Mouse (Mus musculus): ENCODE measurements around the gene Foxn1. TPM values are rescaled to one million over a fixed set of nuclear protein-coding genes. Genes with fewer than 3 reads are reported as not detected.

Foxn1 gene
- polyA plus RNA-seq, 1 experiment from 2014 or later: not detected

DNA sequence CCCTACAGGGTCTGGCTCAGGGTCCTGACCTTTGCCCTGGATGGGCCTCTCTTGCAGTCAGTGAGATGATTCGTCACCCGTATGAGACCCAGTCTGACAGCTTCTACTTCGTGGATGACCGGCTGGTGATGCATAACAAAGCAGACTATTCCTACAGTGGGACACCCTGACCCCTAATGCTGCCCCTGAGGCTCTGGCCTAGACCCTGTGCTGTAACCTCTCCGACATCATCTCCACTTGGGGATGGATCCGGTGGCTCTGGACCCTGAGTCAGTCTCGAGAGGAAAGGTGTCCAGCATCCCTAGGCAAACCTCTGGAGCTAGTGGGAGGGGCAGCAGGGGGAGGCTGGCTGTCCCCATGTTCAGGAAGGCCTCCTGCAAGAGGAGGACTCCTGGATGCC is 37.9 kb downstream of the Foxn1 start:
- Histone ChIP-seq H3K27me3 (replicated peaks) (no peaks in the 10 kb centered on the region), H3K9me3 (no peaks in the 10 kb centered on the region), H3K4me1 (peaks cover 32% of the 10 kb centered on the region), H3K4me2 (no peak overlapping the region), H3K27ac (no peak overlapping the region), H3K36me3 (replicated peaks) (peaks cover 5% of the 10 kb centered on the region; the same call in 1 of the 2 replicates), H3K4me3 (no peak overlapping the region), H3K9ac (no peak overlapping the region)
- WGBS: 63% methylated on average over 7 of the region's 7 CpGs
- ATAC-seq (replicated peaks): no peak

DNA sequence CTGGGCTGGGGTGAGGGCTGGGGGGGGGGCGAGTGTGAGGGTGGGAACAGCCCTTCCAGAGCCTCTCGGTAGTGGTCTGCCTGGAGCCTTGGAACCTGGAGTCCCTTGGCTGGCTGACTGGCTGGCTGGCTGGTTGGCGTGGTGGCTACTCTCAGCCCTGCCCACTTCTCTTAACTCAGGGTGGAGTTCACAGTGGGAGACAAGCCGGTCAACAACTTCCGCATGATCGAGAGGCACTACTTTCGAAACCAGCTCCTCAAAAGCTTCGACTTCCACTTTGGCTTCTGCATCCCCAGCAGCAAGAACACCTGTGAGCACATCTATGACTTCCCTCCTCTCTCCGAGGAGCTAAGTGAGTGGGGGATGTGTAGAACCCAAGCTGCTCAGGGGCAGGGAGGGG is 38.5 kb downstream of the Foxn1 start:
- H3K36me3 ChIP-seq (replicated peaks): peaks cover 5% of the 10 kb centered on the region; the same call in 1 of the 2 replicates

DNA sequence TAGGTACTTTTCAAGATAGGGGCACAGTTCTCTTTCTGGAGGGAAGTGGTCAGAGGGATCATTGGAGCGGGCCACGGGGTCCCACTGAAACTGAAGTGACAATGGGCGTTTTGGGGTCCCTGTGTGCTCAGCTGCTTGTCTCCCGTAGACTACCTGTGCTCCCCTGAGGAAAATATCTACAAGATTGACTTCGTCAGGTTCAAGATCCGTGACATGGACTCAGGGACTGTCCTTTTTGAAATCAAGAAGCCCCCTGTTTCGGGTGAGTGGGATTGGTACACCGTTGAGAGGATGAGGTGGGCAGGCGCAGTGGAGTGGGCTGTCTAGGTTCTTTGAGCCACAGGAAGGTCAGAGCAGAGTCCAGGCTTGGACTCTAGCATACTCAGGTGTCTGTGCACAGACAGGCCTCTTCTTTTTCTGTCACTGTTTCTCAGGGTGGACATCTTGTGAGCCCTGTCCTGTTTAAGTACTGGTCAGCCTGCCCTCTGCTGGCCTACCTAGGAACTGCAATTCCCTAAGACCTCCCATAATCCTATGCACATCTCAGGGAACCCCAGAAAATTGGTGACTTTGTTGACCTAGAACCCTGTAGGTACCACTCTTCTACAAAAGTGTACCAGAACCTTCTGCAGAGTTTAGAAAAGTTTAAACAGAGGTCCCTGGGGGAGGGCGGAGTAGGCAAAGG is 39.1 kb downstream of the Foxn1 start:
- WGBS: 87% methylated on average over 10 of the region's 10 CpGs
- ATAC-seq (replicated peaks): no peak
- H3K4me3 ChIP-seq: no peak overlapping the region
- peaks cover 32% of the 10 kb centered on the region for H3K4me1 ChIP-seq
- H3K4me2 ChIP-seq: no peak overlapping the region
- no peak overlapping the region for H3K9ac ChIP-seq
- peaks cover 5% of the 10 kb centered on the region; the same call in 1 of the 2 replicates for H3K36me3 ChIP-seq (replicated peaks)
- H3K9me3 ChIP-seq: no peaks in the 10 kb centered on the region
- no peak overlapping the region for H3K27ac ChIP-seq
- no peaks in the 10 kb centered on the region for H3K27me3 ChIP-seq (replicated peaks)

More for the DNA sequence above, 38.5 kb downstream of the Foxn1 start:
- no peak overlapping the region for H3K4me2 ChIP-seq
- no peaks in the 10 kb centered on the region for H3K27me3 ChIP-seq (replicated peaks)
- no peak overlapping the region for H3K9ac ChIP-seq
- H3K27ac ChIP-seq: no peak overlapping the region
- no peaks in the 10 kb centered on the region for H3K9me3 ChIP-seq
- WGBS: 80% methylated on average over 9 of the region's 9 CpGs
- H3K4me1 ChIP-seq: peaks cover 32% of the 10 kb centered on the region
- H3K4me3 ChIP-seq: no peak overlapping the region
- ATAC-seq (replicated peaks): no peak

DNA sequence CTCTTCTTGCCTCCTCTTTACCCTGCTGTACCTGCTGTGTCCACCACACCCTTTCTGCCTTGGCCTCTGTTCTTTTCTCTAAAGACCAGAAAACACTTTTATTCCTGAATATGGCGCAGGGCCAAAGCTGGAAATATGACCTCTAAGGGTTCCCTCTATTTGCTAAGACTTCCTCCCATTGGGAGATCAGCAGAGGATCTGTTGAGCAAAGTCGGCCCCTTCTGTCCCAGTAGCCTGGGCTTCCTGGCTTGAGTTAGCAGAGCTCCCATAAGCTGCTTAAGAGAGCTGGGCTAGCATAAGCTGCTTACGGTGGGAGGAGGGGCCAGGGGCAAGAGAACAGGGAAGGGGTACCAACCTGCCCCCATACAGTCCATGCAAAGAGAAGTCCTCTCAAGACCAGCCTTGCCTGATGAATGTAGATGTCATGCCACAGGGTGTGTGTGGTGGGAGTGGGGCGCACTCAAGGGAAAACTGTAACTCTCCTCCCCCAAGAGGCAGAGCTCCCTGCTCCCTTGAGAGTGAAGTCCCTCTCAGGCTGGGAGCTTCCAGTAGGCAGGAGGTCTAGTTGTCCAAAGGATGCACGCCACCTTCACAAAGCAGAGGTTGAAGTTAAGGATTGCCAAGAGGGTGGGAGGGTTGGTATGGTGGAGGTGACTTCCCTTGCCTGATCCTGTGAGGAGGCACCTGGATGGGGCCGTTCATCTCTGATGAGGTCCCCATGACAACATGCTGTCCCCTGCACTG is 39.9 kb downstream of the Foxn1 start:
- H3K4me1 ChIP-seq: peaks cover 32% of the 10 kb centered on the region
- H3K4me3 ChIP-seq: no peak overlapping the region
- peaks cover 6% of the 10 kb centered on the region; the same call in 1 of the 2 replicates for H3K36me3 ChIP-seq (replicated peaks)
- H3K27me3 ChIP-seq (replicated peaks): no peaks in the 10 kb centered on the region
- H3K27ac ChIP-seq: no peak overlapping the region
- no peak overlapping the region for H3K4me2 ChIP-seq
- WGBS: 62% methylated on average over 6 of the region's 6 CpGs
- no peak overlapping the region for H3K9ac ChIP-seq
- no peaks in the 10 kb centered on the region for H3K9me3 ChIP-seq
- ATAC-seq (replicated peaks): no peak

DNA sequence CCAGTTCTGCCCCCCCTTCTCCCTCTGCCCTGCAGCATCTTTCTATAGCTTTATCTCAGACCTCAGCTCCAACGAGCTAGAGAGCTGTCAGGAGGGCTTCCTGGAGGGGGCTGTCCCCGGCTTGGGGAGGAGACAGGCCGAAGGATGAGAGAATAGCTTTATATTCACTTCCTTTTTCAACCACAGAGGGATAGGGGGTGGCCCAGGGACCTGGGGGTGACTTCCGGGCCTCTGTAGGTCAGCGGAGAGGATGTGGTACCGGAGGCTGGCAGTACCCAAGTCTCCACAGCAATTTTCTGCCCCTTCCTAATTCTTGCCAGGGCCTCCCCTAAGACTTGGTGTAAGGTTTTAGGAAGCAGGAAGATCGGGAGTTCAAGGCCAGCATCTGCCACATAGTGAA is 40.6 kb downstream of the Foxn1 start:
- Histone ChIP-seq H3K27ac (no peak overlapping the region), H3K36me3 (replicated peaks) (peaks cover 9% of the 10 kb centered on the region; the same call in 1 of the 2 replicates), H3K27me3 (replicated peaks) (no peaks in the 10 kb centered on the region), H3K9me3 (no peaks in the 10 kb centered on the region), H3K4me1 (peaks cover 32% of the 10 kb centered on the region), H3K4me2 (no peak overlapping the region), H3K4me3 (no peak overlapping the region), H3K9ac (no peak overlapping the region)
- ATAC-seq (replicated peaks): no peak
- 78% methylated on average over 7 of the region's 7 CpGs for WGBS

DNA sequence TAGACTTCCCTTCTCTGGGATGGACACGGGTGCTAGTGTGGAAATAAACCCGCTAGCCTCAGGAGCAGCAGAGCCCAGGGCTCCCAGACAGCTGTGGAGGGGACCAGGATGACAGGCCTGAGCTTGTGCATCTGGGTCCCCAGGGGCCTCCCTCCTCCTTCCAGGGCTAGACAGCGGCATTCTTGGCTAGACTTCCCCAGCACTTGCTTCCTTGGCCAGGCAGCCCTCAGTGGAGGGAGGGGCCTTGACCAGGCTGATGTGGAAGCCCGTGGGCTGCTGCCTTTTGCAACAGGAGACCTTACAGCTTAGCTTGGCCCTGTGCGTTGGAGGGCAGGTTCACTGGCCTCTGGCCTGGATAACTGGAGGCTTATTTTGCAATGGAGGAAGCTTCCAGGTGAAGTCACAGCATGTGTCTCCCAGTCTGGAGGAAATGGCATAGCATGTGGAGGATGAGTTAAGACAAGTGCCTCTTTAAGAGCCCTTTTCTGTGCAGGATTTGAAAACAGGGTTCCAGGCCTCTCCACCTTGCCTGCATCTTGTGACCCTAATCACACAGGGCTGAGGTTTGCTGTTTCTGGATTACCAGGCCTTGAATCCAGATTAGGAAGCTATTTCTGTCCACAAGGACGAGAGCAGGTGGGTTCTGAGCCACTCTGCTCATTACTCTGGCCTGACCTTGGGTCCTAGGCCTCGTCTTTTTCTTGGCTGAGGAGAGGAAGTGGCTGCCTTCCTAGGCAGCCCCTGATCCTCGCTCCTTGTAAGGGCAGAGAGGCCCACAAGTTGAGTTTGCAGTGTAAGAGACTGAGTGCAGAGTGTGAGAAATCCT is 41.3 kb downstream of the Foxn1 start:
- H3K4me1 ChIP-seq: peaks cover 32% of the 10 kb centered on the region
- WGBS: 50% methylated on average over 8 of the region's 8 CpGs
- H3K9ac ChIP-seq: 0 out of 2 replicates have a peak overlapping the region, but pooled peaks have one; percentile 9
- no peaks in the 10 kb centered on the region for H3K9me3 ChIP-seq
- H3K36me3 ChIP-seq (replicated peaks): peaks cover 9% of the 10 kb centered on the region; the same call in 1 of the 2 replicates
- peak overlapping the region; percentile 8; the same call in 1 of the 2 replicates for H3K4me3 ChIP-seq
- no peaks in the 10 kb centered on the region for H3K27me3 ChIP-seq (replicated peaks)
- H3K27ac ChIP-seq: 0 out of 2 replicates have a peak overlapping the region, but pooled peaks have one; percentile 4
- ATAC-seq (replicated peaks): no peak
- H3K4me2 ChIP-seq: peak overlapping the region; percentile 74

DNA sequence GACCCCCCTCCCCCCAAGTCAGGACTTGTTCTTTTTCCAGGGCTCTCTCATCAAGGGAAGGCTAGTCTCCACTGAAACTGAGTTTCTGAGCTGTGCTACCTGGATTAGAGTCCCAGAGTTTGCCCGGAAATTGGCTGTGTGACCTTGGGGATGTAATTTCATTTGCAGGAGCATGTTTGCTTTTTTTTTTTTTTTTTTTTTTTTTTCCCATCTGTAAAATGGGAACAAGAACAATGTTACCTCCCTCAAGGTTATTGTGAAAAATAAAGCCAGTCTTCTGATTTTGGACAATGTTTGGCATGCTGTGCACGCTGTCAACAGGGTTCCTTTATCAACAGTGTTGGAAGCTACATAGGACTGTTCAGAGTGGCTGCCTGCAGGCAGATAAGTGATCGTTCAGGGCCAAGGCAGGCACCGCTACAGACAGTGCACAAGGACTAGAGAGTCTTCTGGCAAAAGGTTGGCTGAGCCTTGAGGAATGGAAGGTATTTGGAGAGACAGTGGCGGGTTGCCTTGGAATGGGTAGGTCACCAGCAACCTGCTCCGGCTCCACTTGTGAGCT is 41.9 kb downstream of the Foxn1 start:
- Histone ChIP-seq H3K27ac (peak overlapping the region; percentile 82; the same call in 1 of the 2 replicates), H3K4me2 (peak overlapping the region; percentile 74), H3K9me3 (no peaks in the 10 kb centered on the region), H3K36me3 (replicated peaks) (peaks cover 11% of the 10 kb centered on the region), H3K4me3 (peak overlapping the region; percentile 89), H3K4me1 (peaks cover 32% of the 10 kb centered on the region), H3K27me3 (replicated peaks) (no peaks in the 10 kb centered on the region), H3K9ac (peak overlapping the region; percentile 96)
- WGBS: 80% methylated on average over 6 of the region's 6 CpGs
- no peak for ATAC-seq (replicated peaks)

DNA sequence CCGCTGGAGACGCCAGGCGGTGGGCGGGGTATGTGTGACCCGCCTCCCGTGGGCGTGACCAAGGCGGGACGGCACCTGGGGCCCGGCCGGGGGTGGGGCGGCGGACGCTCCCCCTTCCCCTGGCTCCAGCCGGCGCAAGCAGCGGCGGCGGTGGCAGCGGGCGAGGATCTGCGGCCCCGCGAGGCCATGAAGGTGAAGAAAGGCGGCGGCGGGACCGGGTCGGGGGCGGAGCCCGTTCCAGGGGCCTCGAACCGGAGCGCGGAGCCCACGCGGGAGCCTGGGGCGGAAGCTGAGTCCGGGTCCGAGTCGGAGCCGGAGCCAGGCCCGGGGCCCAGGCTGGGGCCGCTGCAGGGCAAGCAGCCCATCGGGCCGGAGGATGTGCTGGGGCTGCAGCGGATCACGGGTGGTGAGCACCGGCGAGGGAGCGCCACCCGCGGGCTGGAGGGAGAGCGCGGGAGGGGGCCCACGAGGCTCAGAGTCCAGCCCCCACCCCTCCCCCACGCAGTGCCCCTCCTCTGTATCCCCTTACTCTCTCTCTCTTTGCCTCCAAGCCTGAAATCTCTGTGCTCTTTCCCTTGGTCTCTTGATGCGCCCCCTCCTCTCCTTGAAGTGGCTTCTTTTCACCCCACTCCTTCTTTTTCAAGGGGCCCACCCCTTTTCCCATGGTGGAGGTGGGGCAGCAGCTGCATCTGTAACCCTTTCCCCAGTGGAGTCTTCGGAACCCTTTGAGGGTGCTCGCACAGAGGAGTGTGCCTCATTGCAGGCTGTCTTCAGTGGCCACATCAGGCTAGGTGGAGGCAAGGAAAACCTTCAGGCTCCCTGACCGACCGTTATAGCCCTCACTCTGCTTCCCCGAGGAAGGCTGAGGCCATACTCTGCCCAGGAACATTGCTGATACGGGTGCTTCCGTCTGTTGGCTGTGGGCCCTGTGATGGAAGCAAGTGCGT is 42.7 kb downstream of the Foxn1 start, which contains the start of gene Unc119:
TSS of gene Unc119 (plus strand) at position 102 of the 947 bp plus-strand sequence.
- H3K36me3 ChIP-seq (replicated peaks): peaks cover 12% of the 10 kb centered on the region
- H3K4me2 ChIP-seq: peak within 1 kb of the TSS; percentile 74
- peak within 1 kb of the TSS; percentile 96 for H3K9ac ChIP-seq
- H3K27me3 ChIP-seq (replicated peaks): no peaks in the 10 kb centered on the region
- 1% methylated on average over 51 of the region's 66 CpGs for WGBS
- H3K9me3 ChIP-seq: no peaks in the 10 kb centered on the region
- H3K4me3 ChIP-seq: peak within 1 kb of the TSS; percentile 89
- peaks cover 32% of the 10 kb centered on the region for H3K4me1 ChIP-seq
- peak; percentile 87 for ATAC-seq (replicated peaks)
- H3K27ac ChIP-seq: peak within 1 kb of the TSS; percentile 82

DNA sequence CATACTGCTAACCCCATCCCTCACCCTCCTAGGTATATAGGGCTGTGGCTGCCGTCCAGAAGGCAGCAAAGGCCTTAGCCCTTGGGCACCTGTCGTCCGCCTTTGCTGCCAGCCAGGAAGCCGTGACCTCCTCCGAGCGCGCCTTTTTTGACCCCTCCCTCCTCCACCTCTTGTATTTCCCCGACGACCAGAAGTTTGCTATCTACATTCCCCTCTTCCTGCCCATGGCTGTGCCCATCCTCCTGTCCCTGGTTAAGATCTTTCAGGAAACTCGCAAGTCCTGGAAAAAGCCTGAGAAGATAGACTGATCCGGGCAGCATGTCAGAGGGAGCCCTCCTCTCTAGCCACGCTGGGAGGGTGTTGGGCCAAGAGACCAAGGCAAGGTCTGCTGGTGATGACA is 44.7 kb downstream of the Foxn1 start:
- H3K36me3 ChIP-seq (replicated peaks): peaks cover 15% of the 10 kb centered on the region; the same call in 1 of the 2 replicates
- H3K4me1 ChIP-seq: peaks cover 29% of the 10 kb centered on the region
- H3K9ac ChIP-seq: no peak overlapping the region
- no peak overlapping the region for H3K4me2 ChIP-seq
- 90% methylated on average over 12 of the region's 12 CpGs for WGBS
- no peak for ATAC-seq (replicated peaks)
- H3K4me3 ChIP-seq: no peak overlapping the region
- H3K27me3 ChIP-seq (replicated peaks): no peaks in the 10 kb centered on the region
- H3K27ac ChIP-seq: no peak overlapping the region
- no peaks in the 10 kb centered on the region for H3K9me3 ChIP-seq

- H3K9ac ChIP-seq: no peak overlapping the region
- peaks cover 39% of the 10 kb centered on the region for H3K36me3 ChIP-seq (replicated peaks)
- H3K4me1 ChIP-seq: no peaks in the 10 kb centered on the region
- no peak overlapping the region for H3K27ac ChIP-seq
- no peak for ATAC-seq (replicated peaks)
- H3K27me3 ChIP-seq (replicated peaks): no peaks in the 10 kb centered on the region
- H3K4me2 ChIP-seq: no peak overlapping the region
- WGBS: 97% methylated on average over 8 of the region's 8 CpGs
- no peaks in the 10 kb centered on the region for H3K9me3 ChIP-seq
- H3K4me3 ChIP-seq: no peak overlapping the region
Observed at GRCm38 (mm10) chr11:78337040-78337439, 49.3 kb downstream of the Foxn1 start.

- no peak overlapping the region for H3K4me2 ChIP-seq
- WGBS: 95% methylated on average over 5 of the region's 5 CpGs
- ATAC-seq (replicated peaks): no peak
- no peak overlapping the region for H3K4me3 ChIP-seq
- peaks cover 8% of the 10 kb centered on the region for H3K4me1 ChIP-seq
- H3K27ac ChIP-seq: no peak overlapping the region
- no peaks in the 10 kb centered on the region for H3K9me3 ChIP-seq
- H3K27me3 ChIP-seq (replicated peaks): no peaks in the 10 kb centered on the region
- H3K9ac ChIP-seq: no peak overlapping the region
- H3K36me3 ChIP-seq (replicated peaks): peaks cover 29% of the 10 kb centered on the region
Observed at GRCm38 (mm10) chr11:78333992-78334391, 52.4 kb downstream of the Foxn1 start.
